Mouse (Mus musculus): ENCODE results near the gene Olfr69.

Olfr69 gene

GRCm38 (mm10) chr7:103730074-103730473, 41.3 kb downstream of the Olfr69 start, which contains the start of gene Olfr628:
Olfr628 (plus strand) TSS chr7:103730374.
- in situ Hi-C loops (cut with MboI; ENCODE audit: unreplicated experiment in 2 of 2), result no loop called here

DNA sequence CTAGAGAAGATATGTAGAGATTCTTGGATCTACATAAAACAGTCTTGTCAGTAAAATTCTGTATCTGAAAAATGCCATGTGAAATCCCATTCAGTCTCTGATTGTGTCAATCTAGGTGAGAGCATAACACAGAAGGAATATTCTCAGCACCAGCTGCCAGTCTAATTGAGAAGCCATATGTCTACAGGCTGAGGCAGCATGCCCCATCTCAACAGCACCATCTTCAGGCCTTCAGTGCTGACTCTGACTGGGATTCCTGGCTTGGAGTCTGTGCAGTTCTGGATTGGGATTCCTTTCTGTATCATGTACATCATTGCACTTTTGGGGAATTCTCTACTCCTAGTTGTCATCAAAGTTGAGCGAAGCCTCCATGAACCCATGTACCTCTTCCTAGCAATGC, 55.0 kb downstream of the Olfr69 start:
- in situ Hi-C loops (cut with MboI; ENCODE audit: unreplicated experiment in 2 of 2), result loop anchor here (10.0 to 25.0 kb wide), 4 partner anchors 88 to 1796 kb away; partner anchors contain the start of genes Olfr655 (in 1 of the 2), Olfr656 (in 1 of the 2) and Olfr657 (in 1 of the 2)

Measured in v-Abl transformed pro-B cells (cell line).